Mouse (Mus musculus) ES-Bruce4 (cell line): ENCODE results near the gene Fam163a.

Experiments
- CTCF ChIP-seq: IDR thresholded peaks from one replicate; pipeline ENCODE4 v1.8.1; 2011; ENCODE audit warnings: low read depth, low read length
- POLR2A ChIP-seq: IDR thresholded peaks from one replicate; pipeline ENCODE4 v1.8.1; 2011; ENCODE audit warnings: low read length; ENCODE audit not compliant: insufficient read depth

GRCm38 (mm10) chr1:156084603-156085002 lies 120.2 kb downstream of the Fam163a start:
- TF ChIP-seq POLR2A, result no peak
- TF ChIP-seq CTCF, result no peak
